Comparison of ENCODE assay signal across 13 mouse cellular contexts in genomic region chr14:33804321-33804720, GRCm38 (mm10).
"Had no signal": no experiment of that assay in that cellular context is flagged by ENCODE, and none has a peak within 500 bp of the region (broad histone marks: within the 10 kb centered on the region; RNA-seq: fewer than 3 reads in every experiment).

No protein-coding gene starts in this region.

- H3K27ac ChIP-seq: left cerebral cortex, adult 2 months; limb, embryonic 10.5 days; liver, embryonic 15.5 days; midbrain, embryonic 10.5 days had no signal

- H3K4me3 ChIP-seq: left cerebral cortex, adult 2 months; limb, embryonic 10.5 days; liver, embryonic 15.5 days; midbrain, embryonic 10.5 days had no signal

- DNase-seq: kidney, postnatal 25 days; lung, adult 2 months; lung, postnatal 4 days; right cerebral cortex, postnatal 14 days; thymus, adult 18-20 months; thymus, postnatal 14 days had no signal

- H3K27me3 ChIP-seq: liver, embryonic 15.5 days had no signal

- H3K9ac ChIP-seq: liver, embryonic 15.5 days had no signal

- H3K4me2 ChIP-seq: liver, embryonic 11.5 days; liver, embryonic 15.5 days had no signal

- H3K4me1 ChIP-seq: midbrain, embryonic 10.5 days had no signal

- H3K9me3 ChIP-seq: limb, embryonic 10.5 days; liver, embryonic 15.5 days; midbrain, embryonic 10.5 days had no signal

- H3K36me3 ChIP-seq: limb, embryonic 10.5 days; liver, embryonic 15.5 days; midbrain, embryonic 10.5 days had no signal

- ATAC-seq: lung, postnatal 0 days; midbrain, embryonic 16.5 days had no signal
